Mouse (Mus musculus) megakaryocyte, adult 5-6 weeks (primary cell): ENCODE measurements around the gene Wfdc10. TPM values are rescaled to one million over a fixed set of nuclear protein-coding genes. Genes with fewer than 3 reads are reported as not detected.
"Not testable (repeated sequence)": the region's sequence is repeated elsewhere in the genome, so short reads cannot be mapped to it uniquely, and the experiment has no call there.

Source experiments
- ATAC-seq: 2 replicates; pipeline ENCODE4 v1.8.0; 2016; ENCODE audit warnings: mild to moderate bottlenecking, inconsistent platforms; ENCODE audit not compliant: poor library complexity, severe bottlenecking
- total RNA-seq, 2 experiments: library from RNA; stranded (forward) in 1 of 2; stranded (reverse) in 1 of 2; fragments of 153-499, 151-499 nt in 1 of 2; fragments of 221-1000, 200-1000 nt in 1 of 2; gene quantifications; 2 replicates each; pipeline versions ENCODE4 v1.2.3 to v1.2.4; 2015 to 2017

The Wfdc10 gene
- total RNA-seq (2015), result not detected in 2 replicates
- not detected in 2 replicates for total RNA-seq (2017)

DNA sequence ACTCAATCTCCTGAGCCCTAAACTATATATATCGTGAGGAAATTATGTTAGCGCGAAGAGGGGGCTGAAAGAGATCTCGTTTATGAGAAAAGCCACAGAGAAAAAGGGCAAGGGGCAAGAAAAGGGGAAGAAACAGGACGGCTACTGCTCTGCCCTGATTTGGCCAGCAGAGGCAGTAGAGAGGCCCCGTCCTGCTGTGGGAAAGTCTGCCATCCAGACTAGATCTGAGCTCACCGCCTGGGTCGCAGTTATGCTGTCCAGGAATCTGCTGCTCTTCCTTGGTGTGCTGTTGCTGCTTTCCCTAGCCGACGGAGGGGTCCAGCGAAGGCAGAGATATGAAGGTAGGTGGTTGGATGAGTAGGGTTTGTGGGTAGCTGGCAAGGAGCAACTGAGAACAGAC lies at the start of gene Wfdc10:
Gene Wfdc10, plus strand, starts transcription at position 189 of the 400 bp plus-strand sequence.
- ATAC-seq, result peak; percentile 99

DNA sequence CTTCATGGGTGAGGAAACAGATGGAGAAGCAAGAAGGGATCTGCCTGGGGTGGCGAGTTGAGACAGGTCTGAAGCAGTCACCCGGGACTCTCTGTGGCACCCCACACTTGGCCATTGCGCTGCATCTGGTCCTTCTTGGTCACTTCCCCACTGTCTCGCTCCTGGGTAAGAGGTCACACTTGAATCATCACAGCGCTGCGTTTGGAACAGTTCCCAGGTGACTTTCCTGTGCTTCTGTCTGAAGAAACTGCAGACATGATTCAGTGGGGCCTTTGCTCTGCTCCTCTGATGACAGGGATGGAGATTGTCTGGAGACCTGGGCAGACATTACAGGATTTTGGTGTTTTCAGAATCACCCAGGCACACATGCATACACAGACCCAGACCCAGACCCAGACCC lies 47.1 kb upstream of the Wfdc10 start:
- no peak for ATAC-seq

DNA sequence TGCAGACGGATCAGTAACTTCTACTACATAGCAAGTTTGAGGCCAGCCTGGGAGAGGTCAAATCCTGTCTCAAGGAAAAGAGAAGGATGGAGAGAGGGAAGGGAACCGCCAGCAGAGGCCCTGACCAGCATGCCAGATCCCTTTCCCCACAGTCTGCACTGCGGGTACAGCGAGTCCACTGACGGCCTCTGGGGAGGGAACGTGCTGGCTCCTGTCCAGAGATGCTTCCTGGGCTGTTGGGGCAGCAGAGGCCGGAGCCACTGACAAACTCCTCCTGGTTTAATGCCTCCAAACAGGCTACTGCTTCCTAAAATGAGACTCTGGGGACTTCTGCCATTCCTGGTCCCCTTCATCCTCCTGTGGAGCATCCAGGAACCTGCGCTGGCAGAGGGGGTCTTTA lies 42.4 kb upstream of the Wfdc10 start, which contains the start of the genes Wfdc6b and Wfdc8:
Gene Wfdc6b, plus strand, starts transcription at position 52 of the 400 bp plus-strand sequence.
Gene Wfdc8, minus strand, starts transcription at position 156 of the 400 bp plus-strand sequence.
- ATAC-seq, result not testable (repeated sequence)

DNA sequence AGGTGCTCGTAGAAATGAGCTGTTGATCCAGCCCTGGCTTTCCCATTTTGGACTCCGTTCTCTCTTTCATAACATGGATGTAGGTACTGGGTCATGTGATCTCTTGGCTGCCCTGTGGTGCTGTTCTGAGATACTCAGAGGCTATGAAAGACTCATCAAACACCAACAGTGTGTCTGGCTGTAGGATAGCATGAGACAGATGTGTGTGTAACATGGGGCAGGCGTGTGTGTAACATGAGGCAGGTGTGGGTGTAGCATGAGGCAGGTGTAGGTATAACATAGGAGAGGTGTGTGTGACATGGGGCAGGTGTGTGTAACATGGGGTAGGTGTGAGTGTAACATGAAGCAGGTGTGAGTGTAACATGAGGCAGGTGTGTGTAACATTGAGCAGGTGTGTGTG lies 40.5 kb upstream of the Wfdc10 start:
- ATAC-seq, result no peak

DNA sequence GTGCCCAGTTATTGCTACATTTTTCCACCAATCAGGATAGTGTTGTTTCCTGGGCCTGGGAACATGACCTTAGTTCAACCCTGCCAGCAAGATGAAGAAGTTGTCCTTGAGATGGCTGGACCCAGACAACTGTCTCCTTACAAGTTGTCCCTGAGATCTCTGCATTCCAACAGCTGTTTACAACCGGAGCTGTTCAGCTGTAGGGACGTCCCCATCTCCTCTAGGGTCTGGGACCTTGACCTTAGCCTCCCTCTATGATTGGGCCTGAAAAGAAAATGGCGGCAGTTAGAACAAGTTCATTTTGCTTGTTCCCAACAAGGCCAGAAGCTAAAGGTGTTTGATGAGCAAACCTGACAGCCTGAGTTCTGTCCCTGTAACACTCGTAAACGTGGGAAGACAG lies 36.8 kb upstream of the Wfdc10 start:
- no peak for ATAC-seq

DNA sequence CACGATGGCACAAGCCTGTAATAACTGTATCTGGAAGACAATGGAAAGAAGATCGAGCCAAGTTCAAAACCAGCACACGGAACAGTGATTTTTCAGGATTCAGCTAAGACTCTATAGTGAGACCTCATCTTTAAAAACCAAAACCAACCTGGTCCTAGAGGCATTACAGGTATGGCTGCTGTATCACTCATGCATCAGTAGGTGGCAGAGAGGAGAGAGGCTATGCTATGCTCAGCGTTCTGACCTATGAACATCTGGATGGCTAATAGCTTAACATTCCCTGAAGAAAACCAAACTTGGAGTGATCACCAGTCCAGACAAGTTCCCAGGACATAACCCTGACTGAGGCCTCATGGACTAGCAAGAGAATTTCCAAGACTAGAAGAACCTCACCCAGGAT lies 34.1 kb upstream of the Wfdc10 start:
- ATAC-seq, result no peak

DNA sequence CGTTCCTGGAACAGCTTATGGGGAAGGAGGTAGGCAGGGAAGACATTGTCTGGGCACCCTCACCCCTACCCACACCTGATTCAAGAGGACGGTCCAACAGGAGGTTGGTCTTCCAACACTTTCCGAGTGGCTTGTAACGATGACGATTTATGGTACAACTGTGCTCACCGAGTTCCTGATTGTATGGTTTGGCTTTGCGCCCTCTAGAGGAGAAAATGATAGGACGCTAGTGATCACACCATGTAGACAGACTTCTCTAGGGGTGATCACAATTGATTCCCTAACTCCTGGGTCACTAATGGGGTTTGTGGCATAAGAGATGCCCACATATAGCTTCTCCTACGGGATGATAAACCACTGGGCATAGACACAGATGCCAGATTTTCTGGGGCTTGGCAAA lies 20.6 kb upstream of the Wfdc10 start:
- ATAC-seq, result peak; percentile 52; the same call in 1 of the 2 replicates

DNA sequence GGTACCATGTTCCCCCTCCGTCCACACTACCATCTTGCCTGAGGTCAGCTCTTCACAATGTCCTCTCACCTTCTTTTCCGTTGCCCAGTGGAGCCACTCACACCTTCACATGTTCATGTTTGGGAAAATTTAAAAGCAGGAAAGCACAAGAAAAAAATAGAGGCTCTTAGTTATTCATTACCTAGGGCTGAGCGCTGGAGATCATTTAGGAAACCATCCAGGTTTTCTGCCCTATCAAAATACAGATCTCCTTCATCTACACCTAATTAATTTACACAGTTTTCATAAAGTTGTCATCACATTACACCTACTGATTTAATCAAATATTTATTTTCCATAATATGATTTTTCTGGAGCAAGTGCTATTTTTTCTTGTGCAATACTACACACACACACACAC lies 17.1 kb upstream of the Wfdc10 start, which contains the start of gene Wfdc16:
Gene Wfdc16, minus strand, starts transcription at position 101 of the 400 bp plus-strand sequence.
- ATAC-seq, result no peak

DNA sequence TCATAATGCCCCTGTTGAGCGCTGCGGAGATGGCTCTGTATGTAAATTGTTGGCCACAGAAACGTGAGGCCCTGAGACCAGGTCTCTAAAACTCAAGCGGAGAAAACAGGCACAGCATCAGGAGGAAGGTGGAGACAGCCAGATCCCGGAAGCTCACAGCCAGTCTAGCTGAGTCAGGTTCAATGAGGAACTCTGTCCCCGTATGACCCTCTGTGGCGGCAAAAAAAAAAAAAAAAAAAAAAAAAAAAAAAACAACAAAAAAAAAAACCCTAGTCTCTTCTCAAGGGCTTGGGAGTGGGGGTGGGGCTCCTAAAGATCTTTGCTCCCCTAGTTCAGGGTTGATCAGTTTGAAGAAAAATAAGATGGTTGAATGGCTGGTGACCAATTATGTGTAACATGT lies 14.7 kb upstream of the Wfdc10 start:
- peak; percentile 100 for ATAC-seq

DNA sequence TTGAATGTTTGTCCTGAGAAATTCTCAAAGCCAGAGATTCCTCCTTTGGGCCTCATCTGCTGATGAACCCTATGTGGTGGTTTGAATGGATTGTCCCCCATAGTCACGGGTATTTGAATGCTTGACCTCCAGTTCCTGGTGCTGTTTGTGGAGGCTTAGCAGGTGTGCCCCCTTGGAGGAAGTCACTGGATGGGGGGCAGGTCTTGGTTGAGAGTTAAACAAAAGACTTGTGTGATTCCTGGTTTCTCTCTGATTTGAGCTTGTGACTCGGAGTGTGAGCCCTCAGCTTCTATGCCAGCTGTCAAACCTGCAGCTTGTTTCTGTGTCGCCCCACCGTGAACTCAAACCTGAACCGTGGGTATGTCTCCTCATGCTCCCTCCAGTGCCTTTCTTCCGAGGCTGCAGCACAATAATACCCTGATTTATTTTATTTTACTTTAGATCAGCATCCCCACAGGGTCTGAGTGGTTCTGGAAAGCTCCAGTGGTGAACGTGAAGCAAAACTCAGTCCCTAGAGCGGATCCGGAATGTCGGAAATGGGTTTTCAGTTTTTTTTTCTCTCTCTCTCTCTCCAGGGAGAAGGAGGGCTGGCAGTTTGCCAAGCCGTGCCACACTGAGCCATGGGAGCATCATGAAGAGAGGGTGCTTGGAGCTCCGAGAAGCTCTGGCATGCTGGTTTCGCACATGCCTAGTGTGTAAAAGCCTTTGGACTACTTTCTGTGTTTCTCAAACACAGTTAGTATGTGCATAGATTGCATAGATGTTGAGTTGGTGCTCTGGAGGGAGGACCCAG lies 13.8 kb upstream of the Wfdc10 start:
- ATAC-seq, result no peak

DNA sequence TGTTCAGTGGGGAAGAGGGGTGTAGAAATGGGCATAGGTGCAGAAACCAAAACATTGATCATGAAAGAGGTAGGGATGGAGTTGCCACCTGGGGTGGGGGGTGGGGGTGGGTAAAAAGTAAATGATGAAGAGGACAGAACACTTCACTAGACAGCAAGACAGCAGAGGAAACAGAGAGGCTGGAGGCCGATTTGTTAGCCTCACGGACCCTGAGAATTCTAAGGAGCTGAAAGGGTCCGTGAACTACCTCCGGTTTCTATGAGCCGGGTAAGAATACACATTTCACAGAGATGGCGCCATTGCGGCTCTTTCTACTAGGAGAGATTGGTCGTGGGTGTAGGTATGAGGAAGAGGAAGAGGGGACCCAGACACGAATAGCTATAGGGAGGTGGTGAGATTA lies 637 bp downstream of the Wfdc10 start, which contains the start of gene Wfdc9:
Gene Wfdc9, minus strand, starts transcription at position 101 of the 400 bp plus-strand sequence.
- ATAC-seq, result no peak

DNA sequence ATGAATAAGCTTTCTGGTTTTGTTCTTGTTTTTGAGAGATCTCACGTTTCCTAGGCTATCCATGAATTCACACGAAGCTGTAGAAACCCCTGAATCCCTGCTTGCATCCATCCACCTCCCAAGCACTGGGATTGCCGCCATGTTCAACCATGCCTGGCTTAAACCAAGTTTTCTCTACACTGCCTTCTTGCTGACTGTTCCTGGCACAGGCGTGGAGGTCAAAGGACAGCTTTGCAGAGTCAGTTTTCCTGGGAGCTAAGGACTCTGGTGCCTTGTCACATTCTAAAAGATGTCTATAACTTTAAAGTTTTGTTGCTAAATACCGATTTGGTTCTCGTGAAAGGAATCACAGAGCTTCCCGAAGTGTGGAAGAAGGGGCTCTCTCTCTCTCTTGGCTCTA lies 9.0 kb downstream of the Wfdc10 start:
- ATAC-seq, result no peak

DNA sequence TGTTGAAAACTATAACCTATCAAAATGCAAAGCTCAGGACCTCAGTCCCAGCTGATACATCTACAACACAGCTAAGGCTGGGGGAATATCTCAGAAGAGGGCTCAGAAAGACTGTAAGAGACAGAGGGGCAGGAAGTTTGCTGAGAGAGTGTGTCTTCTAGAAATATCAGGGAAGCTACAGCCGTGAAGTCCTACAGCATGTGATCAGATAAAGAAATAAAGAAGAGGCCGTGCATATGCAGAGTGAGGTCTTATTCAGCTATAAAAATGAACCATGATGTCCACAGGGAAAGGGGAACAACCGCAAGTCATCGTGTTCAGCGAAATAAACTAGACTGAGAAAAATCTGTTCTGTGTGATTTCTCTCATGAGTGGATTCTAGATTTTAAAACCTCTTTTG lies 14.4 kb downstream of the Wfdc10 start:
- ATAC-seq, result no peak

DNA sequence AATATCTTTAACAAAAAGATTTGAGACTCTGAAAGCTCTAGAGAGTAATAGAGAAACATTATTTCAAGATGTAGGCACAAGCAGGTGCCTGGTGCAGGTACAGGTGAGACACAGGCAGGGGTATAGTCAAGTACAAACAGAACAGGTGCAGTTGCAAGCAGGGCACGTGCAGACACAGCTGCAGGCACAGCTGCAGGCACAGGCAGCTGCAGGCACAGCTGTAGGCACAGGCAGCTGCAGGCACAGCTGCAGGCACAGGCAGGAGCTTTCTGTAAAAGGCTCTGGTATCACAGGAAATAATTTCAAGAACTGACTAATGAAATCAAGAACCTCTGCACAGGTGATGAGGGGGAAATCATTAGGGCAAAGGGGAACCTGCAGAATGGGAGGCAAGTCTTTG lies 15.1 kb downstream of the Wfdc10 start:
- ATAC-seq, result no peak

DNA sequence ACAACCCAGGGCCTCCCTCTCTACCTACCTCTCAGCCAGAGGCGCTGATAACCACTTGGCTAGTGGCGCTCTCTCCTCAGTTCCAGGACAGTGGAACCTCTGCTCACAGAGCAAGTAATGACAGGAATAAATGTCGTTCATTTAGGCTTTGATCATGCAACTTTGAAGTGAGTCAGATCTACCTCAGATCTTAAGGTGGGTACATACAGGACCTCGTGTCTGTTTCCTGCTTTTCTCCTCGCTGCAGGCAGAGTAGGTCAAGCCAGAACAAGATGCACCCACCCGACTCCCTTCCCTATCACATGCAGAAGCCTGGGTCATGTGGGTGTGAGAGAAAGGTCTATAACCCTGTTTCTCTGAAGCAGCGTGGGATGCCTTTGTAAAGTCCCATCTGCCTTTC lies 18.1 kb downstream of the Wfdc10 start, which contains the start of gene Wfdc11:
Gene Wfdc11, minus strand, starts transcription at position 101 of the 400 bp plus-strand sequence.
- ATAC-seq, result no peak

DNA sequence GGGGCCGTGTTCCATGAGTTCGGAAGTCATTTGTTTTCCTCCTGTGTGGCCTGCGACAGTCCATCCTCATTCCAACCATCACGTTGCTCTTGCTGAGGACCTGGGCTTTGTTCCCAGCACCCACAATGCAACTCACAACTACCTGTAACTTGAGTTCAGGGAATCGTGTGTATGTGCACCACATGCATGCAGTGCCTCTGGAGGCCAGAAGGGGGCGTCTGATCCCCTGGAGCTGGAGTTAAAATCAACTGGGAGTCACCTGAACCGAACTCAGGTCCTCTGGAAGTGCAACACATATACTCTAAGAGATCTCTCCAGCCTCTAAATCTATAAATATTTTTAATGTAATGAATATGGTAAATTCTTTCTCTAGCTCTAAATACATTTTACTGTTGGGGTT lies 20.3 kb downstream of the Wfdc10 start:
- ATAC-seq, result no peak

DNA sequence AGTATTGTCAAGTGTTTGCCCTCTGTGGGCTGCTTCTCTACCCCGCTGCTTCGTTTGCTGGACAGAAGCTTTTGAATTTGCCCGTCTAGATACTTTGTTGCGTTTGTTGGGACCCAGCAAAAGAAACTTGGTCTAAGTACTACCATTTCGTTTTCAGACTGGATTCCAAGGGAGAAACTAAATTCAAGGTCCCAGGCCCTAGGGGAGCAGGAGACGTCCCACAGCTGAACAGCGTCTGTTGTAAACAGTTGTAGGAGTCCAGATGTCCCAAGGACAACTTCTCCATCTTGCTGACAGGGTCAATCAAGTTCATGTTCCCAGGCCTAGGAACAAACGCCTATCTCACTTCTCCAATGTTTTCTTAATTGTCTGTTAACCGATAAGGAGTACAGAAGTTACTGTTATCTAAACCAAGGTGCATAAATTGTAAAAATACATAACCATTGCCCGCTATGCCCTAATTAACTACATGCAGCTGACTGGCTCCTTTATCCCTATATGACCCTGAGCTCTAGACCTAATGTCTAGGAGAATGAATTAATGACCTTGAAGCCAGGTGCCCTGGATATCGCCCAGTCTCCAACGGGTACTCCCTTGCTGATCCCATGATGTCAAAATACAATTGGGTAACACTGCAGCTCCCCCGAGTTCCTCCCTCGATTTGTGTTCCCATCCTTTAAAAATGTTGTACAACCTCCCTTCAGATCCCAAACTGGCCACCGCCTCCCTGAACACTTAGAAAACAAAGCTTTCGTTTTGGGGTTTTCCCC lies 21.3 kb downstream of the Wfdc10 start:
- no peak for ATAC-seq

DNA sequence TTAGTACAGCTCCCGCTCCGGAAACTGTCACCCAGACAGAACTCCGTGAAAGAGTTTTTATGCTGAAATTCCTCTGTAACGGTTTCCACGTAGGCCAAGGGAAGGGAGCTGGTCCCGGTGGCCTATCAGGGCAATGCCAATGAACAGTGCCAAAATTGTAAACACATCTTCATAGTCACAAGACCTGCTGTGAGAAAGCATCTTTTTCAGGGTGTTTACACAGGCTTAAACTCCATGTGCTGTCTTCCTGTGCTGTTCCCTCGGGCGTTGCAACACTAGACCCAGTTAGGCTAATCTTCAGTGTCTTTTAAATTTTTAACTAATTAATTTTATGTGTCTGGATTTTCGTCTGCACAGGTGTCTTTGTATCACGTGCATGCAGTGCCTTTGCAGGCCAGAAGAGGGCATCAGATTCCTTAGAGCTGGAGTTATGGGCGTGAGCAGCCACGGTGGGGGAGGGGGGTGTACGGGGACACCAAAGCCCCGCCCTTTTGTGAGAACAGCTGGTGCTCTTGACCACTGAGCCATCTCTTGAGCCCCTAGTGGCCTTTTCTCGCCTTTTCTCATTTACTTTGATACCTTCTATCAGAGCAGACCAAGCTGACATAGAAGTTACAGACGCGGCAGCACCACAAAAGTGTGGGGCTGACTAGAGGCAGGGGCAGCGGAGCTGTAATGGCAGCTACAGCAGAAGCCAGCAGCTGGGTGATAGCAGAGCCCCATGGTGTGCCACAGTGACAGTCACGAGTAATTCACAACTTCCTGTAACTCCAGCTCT lies 23.2 kb downstream of the Wfdc10 start:
- peak; percentile 94 for ATAC-seq

DNA sequence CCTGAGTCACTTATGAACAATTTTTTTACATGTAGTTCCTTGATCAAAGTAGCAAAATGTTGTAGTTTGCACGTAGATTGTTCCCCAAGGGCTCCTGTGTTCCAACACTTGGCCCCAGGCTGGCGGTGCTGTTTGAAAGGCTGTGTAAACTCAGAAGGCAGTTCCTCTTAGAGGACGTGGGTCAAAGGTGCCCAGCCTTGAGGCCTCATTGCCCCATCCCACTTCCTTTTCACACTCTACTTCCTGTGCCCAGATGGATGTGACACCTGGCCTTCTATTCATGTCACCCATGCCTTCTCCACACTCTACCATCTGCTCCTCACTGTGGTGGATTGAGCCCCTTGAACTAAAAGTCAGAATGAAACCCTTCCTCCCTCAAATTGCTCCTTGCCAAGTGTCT lies 24.1 kb downstream of the Wfdc10 start:
- ATAC-seq, result peak; percentile 86

DNA sequence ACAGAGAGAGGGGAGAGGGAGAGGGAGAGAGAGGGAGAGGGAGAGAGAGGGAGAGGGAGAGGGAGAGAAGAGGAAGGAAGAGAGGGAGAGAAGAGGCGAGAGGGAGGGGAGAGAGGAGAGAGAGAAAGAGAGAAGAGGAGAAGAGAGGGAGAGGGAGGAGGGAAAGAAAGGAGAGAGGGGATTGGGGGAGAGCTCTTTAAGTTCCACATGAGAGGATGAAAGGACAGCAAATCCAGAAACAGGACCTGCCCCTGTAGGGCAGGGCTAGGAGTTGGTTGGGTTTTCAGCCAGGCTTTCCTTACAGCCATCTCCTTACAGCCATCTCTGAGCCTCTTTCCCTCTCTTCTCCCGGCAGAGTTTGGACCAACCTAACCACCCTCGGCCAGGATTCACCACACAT lies 29.0 kb downstream of the Wfdc10 start, which contains the start of gene Wfdc13:
Gene Wfdc13, plus strand, starts transcription at position 301 of the 400 bp plus-strand sequence.
- no peak for ATAC-seq

DNA sequence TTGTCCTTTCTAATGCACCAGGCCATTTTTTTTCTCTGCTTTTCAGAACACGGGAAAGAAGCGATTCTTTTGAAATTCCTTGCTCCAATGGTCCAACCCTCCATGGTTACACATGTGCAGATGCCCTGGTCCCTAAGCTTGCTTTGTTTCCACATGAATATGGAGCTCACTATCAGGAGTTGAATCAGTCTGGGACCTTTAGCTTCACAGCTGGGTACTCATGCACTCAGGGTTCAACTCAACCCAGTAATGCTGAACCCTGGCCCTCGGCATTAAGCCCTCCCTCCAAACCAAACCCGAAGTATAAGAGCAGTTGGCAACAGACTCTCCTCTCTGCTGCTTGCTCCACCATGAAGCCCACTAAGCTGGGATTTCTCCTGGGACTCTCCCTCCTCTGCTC lies 42.4 kb downstream of the Wfdc10 start, which contains the start of gene Spint4:
Gene Spint4, plus strand, starts transcription at position 301 of the 400 bp plus-strand sequence.
- ATAC-seq, result no peak
